Mouse (Mus musculus) embryonic fibroblast, embryonic 13.5 days (primary cell): ENCODE results near the gene Plin3.

ENCODE experiments used
- CTCF ChIP-seq: IDR thresholded peaks from 2 replicates; pipeline ENCODE4 v1.5.1; 2011; ENCODE audit warnings: mild to moderate bottlenecking, control low read depth, low read length, moderate library complexity, borderline replicate concordance; ENCODE audit not compliant: insufficient read depth
- POLR2A ChIP-seq: IDR thresholded peaks from 2 replicates; pipeline ENCODE4 v1.6.1; 2011; ENCODE audit warnings: low read depth, mild to moderate bottlenecking, control low read depth, low read length, moderate library complexity

DNA sequence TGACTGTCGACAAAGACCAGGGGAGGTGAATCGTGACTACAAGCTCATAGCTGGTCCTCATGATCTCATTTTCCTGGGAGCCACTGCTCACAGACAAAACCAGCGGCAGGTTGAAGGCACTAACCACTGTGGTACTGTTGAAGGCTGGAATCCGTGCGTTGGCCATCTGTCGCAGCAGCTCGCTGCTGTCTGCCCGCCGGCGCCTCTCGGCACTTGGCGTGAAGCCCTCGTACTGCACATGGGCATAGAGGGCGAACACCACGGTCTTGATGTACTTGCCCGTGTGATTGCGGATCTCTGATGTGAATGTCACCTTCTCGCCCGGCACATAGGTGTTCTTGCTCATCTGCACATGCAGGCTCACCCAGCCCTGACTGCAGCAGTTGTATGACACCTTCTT lies 1.6 kb upstream of the Plin3 start:
- TF ChIP-seq CTCF = no peak
- TF ChIP-seq POLR2A = no peak
